Mouse (Mus musculus): ENCODE data around the gene Spag9.

DNA sequence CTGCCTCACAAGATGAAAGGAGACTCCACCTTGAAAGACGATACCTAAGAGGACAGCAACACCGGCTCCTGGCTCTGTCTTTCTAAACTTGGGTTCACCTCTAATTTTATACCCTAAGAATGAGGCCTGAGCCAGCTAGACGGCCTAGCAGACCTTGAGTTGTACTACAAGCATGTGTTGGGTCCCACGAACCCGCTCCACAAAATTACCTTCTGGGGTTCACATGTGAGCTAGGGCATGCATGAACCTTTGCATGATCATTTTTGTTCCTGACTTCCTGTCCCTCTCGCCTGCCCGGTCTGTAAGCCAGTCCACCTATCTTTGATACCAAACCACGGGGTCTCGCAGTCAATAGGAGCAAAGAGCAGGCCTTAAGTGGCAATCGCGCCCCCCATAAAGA, 28.5 kb upstream of the Spag9 start:
- TF ChIP-seq CTCF (conservative IDR thresholded peaks at IDR 0.05; ENCODE audit: insufficient read depth, insufficient read length, low read depth, low read length) (no peak), POLR2A (IDR thresholded peaks at IDR 0.05; ENCODE audit: low read depth, low read length) (no peak)

Measured in kidney, adult 2 months (tissue).